Comparison of ENCODE assay signal across 8 mouse cellular contexts in the genomic region with DNA sequence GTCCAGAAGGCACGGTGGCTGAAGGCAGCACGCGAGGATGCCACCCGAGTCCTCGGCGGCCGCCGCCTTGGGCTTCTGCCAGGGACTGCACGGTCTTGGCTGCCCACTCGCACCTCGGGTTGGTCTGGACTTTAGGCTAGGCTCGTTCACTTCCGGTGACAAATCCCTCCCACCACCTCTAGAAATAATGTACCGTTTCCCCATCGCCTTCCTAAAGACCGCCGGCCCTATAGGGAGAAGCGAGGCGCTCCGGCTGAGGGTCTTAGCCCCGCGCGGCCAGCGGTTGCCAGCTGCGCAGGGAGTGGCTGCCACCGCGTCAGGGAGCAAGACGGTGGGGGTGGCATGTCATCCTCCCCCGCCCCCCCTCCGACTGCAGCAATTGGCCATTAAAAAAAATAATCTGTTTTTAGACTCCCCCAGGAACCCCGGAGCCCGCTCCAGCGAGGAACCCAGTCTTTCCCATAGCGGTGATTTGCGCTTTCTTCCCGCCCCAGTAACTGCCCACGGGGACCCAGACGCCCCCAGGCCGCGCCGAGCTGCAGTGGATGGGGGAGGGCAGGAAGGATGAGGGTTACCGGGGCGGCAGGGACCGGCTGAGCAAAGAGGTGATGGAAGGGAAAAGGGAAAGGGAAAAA. TPM values are rescaled to one million over a fixed set of nuclear protein-coding genes. Genes with fewer than 3 reads are reported as not detected.
DNase-seq lines count a peak whose midpoint lies in the region; ATAC-seq and TF ChIP-seq lines count a peak whose summit lies in the region.

No protein-coding gene starts in this region.

- DNase-seq in MN1 (ENCODE audit: low spot score): peak; percentile 85
- peak; percentile 91 for DNase-seq in cerebellum, adult 9-11 months
- DNase-seq in hindbrain, embryonic 10.5 days (ENCODE audit: low spot score): peak; percentile 79
- DNase-seq in layer of hippocampus, postnatal 14 days (ENCODE audit: low spot score in 2 of 2): peak; percentile 76 to 79
- DNase-seq in lung, postnatal 0 days (ENCODE audit: low spot score): peak; percentile 88
- DNase-seq in ovary, postnatal 10 days (ENCODE audit: low spot score): peak; percentile 60
- peak; percentile 50 for DNase-seq in thymus, postnatal 0 days (ENCODE audit: low spot score)

- peaks cover 43% of the 10 kb centered on the region for H3K4me1 ChIP-seq in hindbrain, embryonic 10.5 days (replicated peaks)
- peaks cover 13% of the 10 kb centered on the region; the same call in 1 of the 2 replicates for H3K4me1 ChIP-seq in lung, postnatal 0 days (ENCODE audit: insufficient read depth, low read depth, low read length)

- peak overlapping the region; percentile 93 for H3K4me2 ChIP-seq in lung, postnatal 0 days (replicated peaks; ENCODE audit: low read depth, low read length)

- H3K4me3 ChIP-seq in hindbrain, embryonic 10.5 days: peak overlapping the region; percentile 92
- peak overlapping the region; percentile 82 for H3K4me3 ChIP-seq in lung, postnatal 0 days (ENCODE audit: low read depth, low read length)

- peaks cover 20% of the 10 kb centered on the region for H3K36me3 ChIP-seq in hindbrain, embryonic 10.5 days
- H3K36me3 ChIP-seq in lung, postnatal 0 days (ENCODE audit: insufficient read depth, low read length): no peaks in the 10 kb centered on the region

- no peak for TF ChIP-seq EP300 in lung, postnatal 0 days (IDR thresholded peaks at IDR 0.05)

- under 1% methylated on average over 44 of the region's 44 CpGs for WGBS in hindbrain, embryonic 10.5 days
- under 1% methylated on average over 41 of the region's 44 CpGs for whole genome bisulfite sequencing in lung, postnatal 0 days

- H3K9me3 ChIP-seq in hindbrain, embryonic 10.5 days: no peaks in the 10 kb centered on the region
- H3K9me3 ChIP-seq in lung, postnatal 0 days (ENCODE audit: low read length): no peaks in the 10 kb centered on the region

- 0 out of 2 replicates have a peak, but pooled peaks have one; percentile 17 for TF ChIP-seq CTCF in lung, postnatal 0 days (IDR thresholded peaks at IDR 0.05)

- no peaks in the 10 kb centered on the region for H3K27me3 ChIP-seq in hindbrain, embryonic 10.5 days (ENCODE audit: insufficient read depth, poor library complexity, severe bottlenecking)
- no peaks in the 10 kb centered on the region for H3K27me3 ChIP-seq in lung, postnatal 0 days (replicated peaks; ENCODE audit: insufficient read depth, low read length)

- H3K27ac ChIP-seq in hindbrain, embryonic 10.5 days: peak overlapping the region; percentile 92
- H3K27ac ChIP-seq in lung, postnatal 0 days (ENCODE audit: low read length): peak overlapping the region; percentile 94

- peak overlapping the region; percentile 62 for H3K9ac ChIP-seq in lung, postnatal 0 days (replicated peaks; ENCODE audit: low read depth)

- ATAC-seq in frontal cortex, adult (ENCODE audit: low TSS enrichment): peak; percentile 33; the same call in 1 of the 2 replicates
- ATAC-seq in lung, postnatal 0 days: peak; percentile 46

RNA-seq across cellular contexts. Expression of gene Tbcc, which starts 0.9 kb away (rescaled TPM):
- 55.1 and 80.2 TPM in 2 replicates for polyA plus RNA-seq in hindbrain, embryonic 10.5 days (2016; fragmentation: Nextera tagmentation; extraction: Ambion mirVana)
- 10 to 100 TPM; 36.4 to 38.2 TPM for total RNA-seq in layer of hippocampus, postnatal 14 days (2021)
- 47.7 and 51.0 TPM in 2 replicates for polyA plus RNA-seq in lung, postnatal 0 days (2015; fragmentation: Nextera tagmentation; extraction: Ambion mirVana)
- 54.1 and 60.3 TPM in 2 replicates for polyA plus RNA-seq in thymus, postnatal 0 days (2015; fragmentation: Nextera tagmentation; extraction: Ambion mirVana)

RNA-seq across cellular contexts. Expression of gene Prph2, which starts 20.7 kb away (rescaled TPM):
- polyA plus RNA-seq in hindbrain, embryonic 10.5 days (2016; fragmentation: Nextera tagmentation; extraction: Ambion mirVana): not detected in 2 replicates
- not detected for total RNA-seq in layer of hippocampus, postnatal 14 days (2021)
- polyA plus RNA-seq in lung, postnatal 0 days (2015; fragmentation: Nextera tagmentation; extraction: Ambion mirVana): not detected in 2 replicates
- not detected in 2 replicates for polyA plus RNA-seq in thymus, postnatal 0 days (2015; fragmentation: Nextera tagmentation; extraction: Ambion mirVana)

RNA-seq across cellular contexts. Expression of gene Bicral, which starts 31.3 kb away (rescaled TPM):
- polyA plus RNA-seq in hindbrain, embryonic 10.5 days (2016; fragmentation: Nextera tagmentation; extraction: Ambion mirVana): 3.8 and 4.2 TPM in 2 replicates
- total RNA-seq in layer of hippocampus, postnatal 14 days (2021): 10 to 100 TPM; 38.6 to 43.7 TPM
- polyA plus RNA-seq in lung, postnatal 0 days (2015; fragmentation: Nextera tagmentation; extraction: Ambion mirVana): 3.0 and 3.4 TPM in 2 replicates
- polyA plus RNA-seq in thymus, postnatal 0 days (2015; fragmentation: Nextera tagmentation; extraction: Ambion mirVana): 4.5 and 5.6 TPM in 2 replicates

Comparison
In these comparisons a context has a peak if more than half of its experiments do, and no peak if none do; other contexts are left out.
1. Peak in every context shown above with its lines: DNase-seq, ATAC-seq, H3K4me3 ChIP-seq and H3K27ac ChIP-seq.